Mouse (Mus musculus) embryonic fibroblast, embryonic 13.5 days (primary cell): ENCODE results near the gene Hectd2. TPM values are rescaled to one million over a fixed set of nuclear protein-coding genes. Genes with fewer than 3 reads are reported as not detected.
A peak's percentile ranks its signal among the peaks of the same experiment; 100 is the strongest.

Experiments used
- H3K27ac ChIP-seq: 2 replicates; pipeline ENCODE4 v1.5.1; 2012; ENCODE audit warnings: low read length, control low read depth, inconsistent platforms; ENCODE audit not compliant: insufficient read depth
- H3K4me1 ChIP-seq: 2 replicates; pipeline ENCODE4 v1.6.1; 2011; ENCODE audit warnings: low read length; ENCODE audit not compliant: control insufficient read depth, insufficient read depth
- H3K4me3 ChIP-seq: 2 replicates; pipeline ENCODE4 v1.5.1; 2011; ENCODE audit warnings: mild to moderate bottlenecking, control low read depth, low read length; ENCODE audit not compliant: insufficient read depth
- CTCF ChIP-seq: IDR thresholded peaks from 2 replicates; pipeline ENCODE4 v1.5.1; 2011; ENCODE audit warnings: mild to moderate bottlenecking, control low read depth, low read length, moderate library complexity, borderline replicate concordance; ENCODE audit not compliant: insufficient read depth
- POLR2A ChIP-seq: IDR thresholded peaks from 2 replicates; pipeline ENCODE4 v1.6.1; 2011; ENCODE audit warnings: low read depth, mild to moderate bottlenecking, control low read depth, low read length, moderate library complexity
- polyA plus RNA-seq: library from polyadenylated mRNA; stranded (reverse); fragments of >200 nt; gene quantifications from 2 replicates; pipeline ENCODE4 v1.2.4, GENCODE M21; 2011; ENCODE audit warnings: low read depth; ENCODE audit not compliant: missing spikeins, insufficient read length

Gene Hectd2
- polyA plus RNA-seq, result 7.9 and 9.1 TPM in 2 replicates

DNA sequence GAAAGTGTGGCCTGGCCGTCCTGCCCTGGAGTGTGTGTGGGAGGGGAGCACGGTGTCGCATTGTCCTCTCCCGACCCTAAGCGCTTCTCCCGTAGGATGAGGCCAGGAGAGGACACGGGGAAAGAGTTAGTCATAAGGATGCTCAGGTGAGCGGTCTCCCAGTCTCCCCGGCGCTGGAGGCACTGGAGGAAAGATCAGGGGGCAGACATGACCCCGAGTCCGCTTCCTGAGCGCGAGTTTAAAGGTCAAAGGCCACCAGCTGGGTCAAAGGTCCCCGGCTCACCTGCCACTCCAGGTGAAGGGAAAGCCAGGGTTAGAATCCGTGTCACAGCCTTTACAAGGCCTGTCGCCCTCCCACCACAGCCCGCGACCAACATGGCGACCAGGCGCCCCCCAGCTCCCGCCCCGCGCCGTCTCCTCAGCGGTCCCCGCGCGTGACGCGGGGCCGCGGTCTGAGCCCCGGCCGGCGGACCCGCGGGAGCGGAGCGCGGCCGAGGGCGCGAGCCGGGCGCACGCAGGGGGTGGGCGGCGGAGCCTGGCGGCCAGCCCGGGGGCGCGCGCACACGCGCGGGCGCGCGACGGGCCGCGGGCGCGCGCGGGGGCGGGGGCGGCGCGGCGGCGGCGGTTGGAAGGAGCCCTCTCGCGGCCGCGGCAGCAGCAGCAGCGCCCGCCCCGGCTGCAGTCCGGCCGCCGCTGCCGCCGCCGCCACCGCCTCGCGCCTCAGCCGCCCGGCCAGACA is at the start of gene Hectd2:
TSS of gene Hectd2 (plus strand) at position 594 of the 739 bp plus-strand sequence.
- no peak for TF ChIP-seq CTCF
- peak; percentile 56; the same call in 1 of the 2 replicates for TF ChIP-seq POLR2A
- Histone ChIP-seq H3K4me3 (peak within 1 kb of the TSS; percentile 74), H3K4me1 (no peaks in the 10 kb centered on the region), H3K27ac (no peak within 1 kb of the TSS)

DNA sequence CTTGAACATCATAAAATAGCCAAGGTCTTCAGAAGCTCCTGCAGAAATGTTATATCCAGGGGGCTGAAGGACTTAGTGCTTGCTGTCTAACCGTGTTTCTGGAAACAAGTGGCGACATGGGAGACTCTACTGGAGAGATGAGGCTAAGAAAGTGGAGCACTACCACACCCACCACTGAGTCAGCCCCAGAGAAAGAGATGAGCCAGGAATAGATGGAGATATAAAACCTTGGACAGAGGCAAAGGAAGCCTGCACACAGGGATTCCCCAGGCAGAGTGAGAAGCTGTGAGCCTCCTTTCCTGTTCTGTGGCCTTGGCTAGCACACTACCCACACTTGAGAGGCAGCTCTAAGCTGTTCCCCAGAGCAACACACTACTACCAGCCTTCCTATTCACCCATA is 49.7 kb upstream of the Hectd2 start:
- Histone ChIP-seq H3K27ac (no peak overlapping the region), H3K4me1 (no peaks in the 10 kb centered on the region), H3K4me3 (no peak overlapping the region)
- TF ChIP-seq CTCF, result no peak
- TF ChIP-seq POLR2A, result no peak

DNA sequence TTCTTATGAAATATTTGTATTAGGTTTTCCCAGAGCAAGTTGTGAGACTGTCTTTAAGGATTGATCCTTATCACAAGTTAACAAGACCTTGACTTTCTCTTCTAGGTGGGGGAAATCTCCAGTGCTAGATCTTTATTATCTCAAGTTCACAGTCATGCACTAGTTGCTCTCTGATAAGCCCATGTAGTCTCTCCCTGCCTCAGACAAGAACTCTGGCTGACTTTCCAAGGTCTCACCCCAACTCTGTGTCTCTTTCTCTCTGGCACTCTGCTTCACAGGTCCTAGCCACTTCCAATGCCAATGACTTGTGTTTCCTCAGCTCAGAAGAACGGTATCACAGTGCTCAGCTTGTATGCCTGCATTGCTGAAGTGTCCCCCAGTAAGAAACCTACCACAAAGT is 43.1 kb upstream of the Hectd2 start:
- H3K4me1 ChIP-seq, result no peaks in the 10 kb centered on the region
- no peak for TF ChIP-seq POLR2A
- no peak overlapping the region for H3K27ac ChIP-seq
- H3K4me3 ChIP-seq, result no peak overlapping the region

DNA sequence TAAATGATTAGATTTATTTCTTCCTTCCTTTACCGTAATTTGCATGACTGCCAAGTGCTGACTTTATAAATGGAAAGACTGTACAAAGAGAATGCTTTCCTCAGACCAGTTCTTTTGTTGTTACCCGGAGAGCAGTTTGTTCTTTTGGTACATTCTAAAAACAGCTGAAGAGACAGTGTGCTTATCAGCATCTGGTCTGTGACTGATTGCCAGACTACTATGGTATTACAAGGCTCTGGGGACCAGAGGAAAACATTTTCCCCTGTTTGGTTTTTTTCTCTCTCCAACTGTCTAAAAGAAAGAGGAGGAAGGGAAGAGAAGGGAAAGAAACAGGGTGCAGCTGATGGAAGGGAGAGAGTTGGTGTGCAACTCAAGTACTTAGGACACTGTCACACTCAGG is 36.0 kb upstream of the Hectd2 start:
- Histone ChIP-seq H3K4me3 (no peak overlapping the region), H3K4me1 (no peaks in the 10 kb centered on the region), H3K27ac (no peak overlapping the region)
- TF ChIP-seq POLR2A (no peak), CTCF (no peak)

DNA sequence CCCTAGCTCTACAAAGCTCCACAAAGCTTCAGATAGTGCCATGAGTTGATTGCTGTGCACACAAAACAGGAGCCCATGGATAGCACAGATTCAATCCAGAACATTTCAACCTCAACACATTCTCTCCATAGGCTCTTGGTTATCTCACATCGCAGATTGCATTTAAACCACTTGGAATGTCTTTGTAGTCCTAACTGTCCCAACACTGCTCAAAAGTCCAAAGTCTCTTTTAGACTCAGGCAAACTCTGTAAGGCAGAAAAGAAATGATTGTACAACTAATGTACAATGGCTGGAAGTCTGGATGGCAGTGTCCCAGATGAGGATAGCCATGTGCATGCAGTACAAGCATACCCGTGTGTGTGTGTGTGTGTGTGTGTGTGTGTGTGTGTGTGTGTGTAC is 32.9 kb upstream of the Hectd2 start:
- no peaks in the 10 kb centered on the region for H3K4me1 ChIP-seq
- H3K4me3 ChIP-seq, result no peak overlapping the region
- TF ChIP-seq CTCF, result no peak
- TF ChIP-seq POLR2A, result no peak
- H3K27ac ChIP-seq, result no peak overlapping the region

DNA sequence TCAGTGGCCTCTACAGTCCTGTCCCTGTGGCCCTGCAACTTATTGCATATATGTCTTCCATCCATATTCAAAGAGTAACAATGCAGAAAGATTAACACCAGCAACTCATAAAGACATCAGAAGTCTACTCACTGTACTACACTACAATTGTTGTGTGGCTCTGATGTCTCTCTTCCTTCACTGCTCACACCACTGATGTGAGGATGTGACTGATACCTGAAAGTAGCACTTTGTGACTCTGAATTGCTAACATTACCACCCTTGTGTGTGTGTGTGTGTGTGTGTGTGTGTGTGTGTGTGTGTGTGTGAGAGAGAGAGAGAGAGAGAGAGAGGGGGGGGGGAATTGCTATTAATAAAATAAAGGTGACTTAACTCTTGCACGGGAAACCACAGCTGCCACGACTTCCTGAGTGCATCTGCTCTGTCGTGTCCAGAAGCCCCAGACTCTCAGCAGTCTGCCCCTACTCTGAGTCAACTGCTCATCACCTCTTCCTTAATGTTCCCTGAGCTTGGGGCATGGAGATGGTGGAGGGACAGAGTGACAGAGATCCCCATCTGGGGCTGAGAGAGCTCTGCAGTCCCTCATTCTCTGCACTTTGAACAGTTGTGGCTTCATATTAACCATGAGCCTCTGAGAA is 31.8 kb upstream of the Hectd2 start:
- Histone ChIP-seq H3K27ac (no peak overlapping the region), H3K4me1 (no peaks in the 10 kb centered on the region), H3K4me3 (no peak overlapping the region)
- TF ChIP-seq POLR2A (no peak), CTCF (no peak)

DNA sequence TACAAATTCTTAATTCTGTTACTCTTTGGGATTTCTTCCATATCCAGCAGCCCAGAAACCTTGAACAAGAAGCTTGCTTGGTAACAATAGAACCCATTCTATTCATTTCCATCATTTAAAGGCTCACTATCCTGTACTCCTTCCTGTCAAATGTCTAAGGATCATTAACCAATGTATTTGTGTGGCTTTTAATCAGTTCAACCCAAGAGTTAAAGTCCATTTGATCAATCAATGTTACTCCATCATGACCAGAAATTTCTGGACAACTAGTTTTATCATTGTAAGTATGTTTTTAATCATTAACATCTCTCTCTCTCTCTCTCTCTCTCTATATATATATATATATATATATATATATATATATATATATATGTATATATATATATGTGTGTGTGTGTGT is 29.4 kb upstream of the Hectd2 start:
- Histone ChIP-seq H3K4me3 (no peak overlapping the region), H3K4me1 (no peaks in the 10 kb centered on the region), H3K27ac (no peak overlapping the region)
- TF ChIP-seq CTCF, result no peak
- no peak for TF ChIP-seq POLR2A

DNA sequence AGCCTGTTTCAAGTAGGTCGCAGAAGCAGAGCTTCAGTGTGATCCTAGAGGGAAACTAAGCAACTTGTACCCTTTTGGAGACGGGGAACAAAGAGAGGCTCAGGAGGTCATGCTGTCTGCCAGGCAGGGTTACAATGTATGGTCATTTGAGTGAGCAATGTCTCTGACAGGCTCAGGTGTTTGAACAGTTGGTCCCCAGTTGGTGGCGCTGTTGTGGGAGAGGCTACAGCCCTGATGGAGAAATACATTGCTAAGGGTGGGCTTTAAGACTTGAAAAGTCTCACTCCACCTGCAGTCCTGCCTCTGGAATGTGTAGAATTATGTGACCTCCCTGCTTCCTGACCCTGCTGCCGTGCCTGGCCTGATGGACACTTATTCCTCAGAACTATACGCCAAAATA is 21.4 kb upstream of the Hectd2 start:
- peaks cover 7% of the 10 kb centered on the region for H3K4me1 ChIP-seq
- H3K4me3 ChIP-seq, result no peak overlapping the region
- TF ChIP-seq CTCF (no peak), POLR2A (no peak)
- no peak overlapping the region for H3K27ac ChIP-seq

DNA sequence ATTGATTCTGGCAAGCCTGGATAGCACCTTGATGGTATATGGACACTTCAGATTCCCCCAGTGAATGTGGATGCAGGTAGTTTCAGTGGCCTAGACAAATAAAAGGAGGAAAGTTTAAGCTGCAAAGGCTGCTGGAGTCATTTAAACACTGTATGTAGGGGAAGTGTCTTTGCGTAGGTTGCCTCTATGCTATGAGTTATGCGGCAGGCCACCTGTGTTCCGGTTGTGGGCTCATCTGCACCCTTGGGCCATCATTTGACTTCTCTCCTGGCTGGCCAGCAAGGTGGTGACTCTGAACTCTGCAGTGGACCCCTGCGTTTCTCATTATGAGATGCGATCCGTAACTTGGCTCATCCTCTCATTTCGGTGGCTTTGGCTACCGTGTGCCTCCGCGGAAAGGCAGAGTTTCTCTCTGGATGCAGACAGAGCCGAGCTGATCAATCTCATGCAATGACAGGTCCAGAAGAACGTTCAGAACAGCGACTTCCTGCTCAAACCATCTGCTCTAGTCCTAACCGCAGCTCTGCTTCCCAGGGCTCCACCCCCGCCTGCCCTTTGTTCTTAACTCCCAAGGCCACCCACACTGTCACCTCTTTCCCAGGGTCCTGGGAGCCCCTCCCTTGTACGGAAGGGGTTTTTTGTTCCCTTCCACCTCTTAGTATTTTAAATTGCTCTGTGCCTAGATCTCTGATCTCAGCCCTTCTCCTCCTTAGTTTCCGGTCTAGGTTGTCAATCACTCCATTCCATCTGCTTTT is 20.3 kb upstream of the Hectd2 start:
- no peak overlapping the region for H3K4me3 ChIP-seq
- peaks cover 7% of the 10 kb centered on the region for H3K4me1 ChIP-seq
- no peak for TF ChIP-seq CTCF
- no peak for TF ChIP-seq POLR2A
- H3K27ac ChIP-seq, result 0 out of 2 replicates have a peak overlapping the region, but pooled peaks have one; percentile 10

DNA sequence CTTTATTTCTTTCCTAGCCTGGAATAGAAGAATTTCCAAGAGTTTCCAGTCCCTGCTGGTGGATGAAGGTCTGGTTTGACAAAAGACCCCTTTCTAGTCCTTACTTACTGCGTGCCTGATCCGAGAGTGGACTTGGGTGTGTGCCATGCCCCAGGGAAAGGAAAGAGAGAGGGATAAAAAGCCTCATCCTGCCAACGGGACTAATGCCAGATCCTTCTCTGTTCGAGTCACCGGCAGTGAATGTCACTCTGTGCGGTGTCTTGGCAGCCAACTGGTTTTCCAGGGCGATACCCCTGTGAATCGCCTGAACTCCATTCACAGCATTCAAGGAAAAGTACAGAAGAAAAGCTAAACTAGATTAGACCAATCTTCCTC is 19.7 kb upstream of the Hectd2 start:
- Histone ChIP-seq H3K4me3 (no peak overlapping the region), H3K4me1 (peaks cover 7% of the 10 kb centered on the region), H3K27ac (0 out of 2 replicates have a peak overlapping the region, but pooled peaks have one; percentile 38)
- TF ChIP-seq POLR2A, result no peak
- no peak for TF ChIP-seq CTCF
